Mouse (Mus musculus) MEL (cell line): Measurements from ENCODE around the gene Plekhg3. TPM values are rescaled to one million over a fixed set of nuclear protein-coding genes. Genes with fewer than 3 reads are reported as not detected.

Experiments
- DNase-seq: peaks from one replicate; pipeline ENCODE4 v3.0.0; 2011; ENCODE audit warnings: low read depth, low spot score
- H3K27ac ChIP-seq: 2 replicates; pipeline ENCODE4 v1.5.1; 2012; ENCODE audit warnings: low read depth, mild to moderate bottlenecking, control low read depth, low read length, moderate library complexity; ENCODE audit not compliant: control insufficient read depth
- H3K27me3 ChIP-seq, 2 experiments: fragments of 150-350 bp in 1 of 2; sonication (generic) in 1 of 2; 2 replicates each; pipeline ENCODE4 v1.6.1; 2012; ENCODE audit warnings: low read length in 2 of 2, mild to moderate bottlenecking in 2 of 2, improper control_type of control experiment in 1 of 2, moderate library complexity in 1 of 2; ENCODE audit not compliant: insufficient read depth in 2 of 2, control insufficient read depth in 1 of 2
- H3K36me3 ChIP-seq, 2 experiments: 2 replicates each; pipeline ENCODE4 v1.6.1; 2012 to 2014; ENCODE audit warnings: low read length in 2 of 2, improper control_type of control experiment in 1 of 2, inconsistent platforms in 1 of 2, mild to moderate bottlenecking in 1 of 2; ENCODE audit not compliant: insufficient read depth in 2 of 2, control insufficient read depth in 1 of 2
- H3K4me1 ChIP-seq, 2 experiments: fragments of 150-350 bp in 1 of 2; sonication (generic) in 1 of 2; 2 replicates each; pipeline ENCODE4 v1.6.1; 2012; ENCODE audit warnings: low read length in 2 of 2, improper control_type of control experiment in 1 of 2, mild to moderate bottlenecking in 1 of 2; ENCODE audit not compliant: insufficient read depth in 2 of 2, control insufficient read depth in 1 of 2
- H3K4me3 ChIP-seq, 2 experiments: fragments of 150-350 bp in 1 of 2; sonication (generic) in 1 of 2; 2 replicates each; pipeline ENCODE4 v1.5.1; 2012; ENCODE audit warnings: low read depth in 2 of 2, low read length in 2 of 2, mild to moderate bottlenecking in 2 of 2, moderate library complexity in 2 of 2, control low read depth in 1 of 2, improper control_type of control experiment in 1 of 2; ENCODE audit not compliant: control insufficient read depth in 1 of 2, insufficient read depth in 1 of 2
- H3K79me2 ChIP-seq: 2 replicates; pipeline ENCODE4 v1.6.1; 2012; ENCODE audit warnings: mild to moderate bottlenecking, low read length, moderate library complexity; ENCODE audit not compliant: control insufficient read depth, poor library complexity, insufficient read depth
- H3K9ac ChIP-seq: 2 replicates; pipeline ENCODE4 v1.6.1; 2012; ENCODE audit warnings: low read depth, mild to moderate bottlenecking, control low read depth, low read length, moderate library complexity; ENCODE audit not compliant: control insufficient read depth, poor library complexity, severe bottlenecking
- H3K9me3 ChIP-seq: fragments of 150-350 bp; sonication (generic); replicated peaks from 2 replicates; pipeline ENCODE4 v1.6.1; 2012; ENCODE audit warnings: mild to moderate bottlenecking, low read length, improper control_type of control experiment, moderate library complexity; ENCODE audit not compliant: insufficient read depth
- BHLHE40 ChIP-seq: IDR thresholded peaks from 2 replicates; pipeline ENCODE4 v1.6.1; 2012; ENCODE audit warnings: low read depth, mild to moderate bottlenecking, inconsistent platforms, low read length, improper control_type of control experiment, borderline replicate concordance
- CHD2 ChIP-seq: IDR thresholded peaks from 2 replicates; pipeline ENCODE4 v1.6.1; 2011; ENCODE audit warnings: low read length, improper control_type of control experiment
- EP300 ChIP-seq, 2 experiments: IDR thresholded peaks; 2 replicates each; pipeline ENCODE4 v1.6.1; 2011; ENCODE audit warnings: improper control_type of control experiment in 2 of 2, low read length in 2 of 2, low read depth in 1 of 2, mild to moderate bottlenecking in 1 of 2
- ETS1 ChIP-seq: IDR thresholded peaks from 2 replicates; pipeline ENCODE4 v1.6.1; 2012; ENCODE audit warnings: low read depth, mild to moderate bottlenecking, inconsistent platforms, low read length, improper control_type of control experiment, moderate library complexity
- HCFC1 ChIP-seq: IDR thresholded peaks from 2 replicates; pipeline ENCODE4 v1.6.1; 2012; ENCODE audit warnings: low read depth, mild to moderate bottlenecking, inconsistent platforms, low read length, improper control_type of control experiment, moderate library complexity
- MAX ChIP-seq: IDR thresholded peaks from 2 replicates; pipeline ENCODE4 v1.6.1; 2011; ENCODE audit warnings: low read length, improper control_type of control experiment
- MXI1 ChIP-seq: IDR thresholded peaks from 2 replicates; pipeline ENCODE4 v1.6.1; 2011; ENCODE audit warnings: mild to moderate bottlenecking, low read depth, low read length, improper control_type of control experiment
- MYC ChIP-seq: IDR thresholded peaks from 2 replicates; pipeline ENCODE4 v1.6.1; 2011; ENCODE audit warnings: low read depth, mild to moderate bottlenecking, low read length, improper control_type of control experiment, moderate library complexity
- NELFE ChIP-seq: IDR thresholded peaks from 2 replicates; pipeline ENCODE4 v1.6.1; 2011; ENCODE audit warnings: low read depth, low read length, improper control_type of control experiment
- POLR2AphosphoS2 ChIP-seq: IDR thresholded peaks from 2 replicates; pipeline ENCODE4 v1.6.1; 2011; ENCODE audit warnings: low read length, improper control_type of control experiment
- POLR2AphosphoS5 ChIP-seq: IDR thresholded peaks from 2 replicates; pipeline ENCODE4 v1.6.1; 2012; ENCODE audit warnings: low read depth, borderline replicate concordance, mild to moderate bottlenecking, inconsistent platforms, low read length, moderate library complexity, mixed read lengths
- SIN3A ChIP-seq: IDR thresholded peaks from 2 replicates; pipeline ENCODE4 v1.6.1; 2012; ENCODE audit warnings: low read length, improper control_type of control experiment, inconsistent platforms
- TAL1 ChIP-seq: IDR thresholded peaks from 2 replicates; pipeline ENCODE4 v1.6.1; 2012; ENCODE audit warnings: mild to moderate bottlenecking, inconsistent platforms, low read length, moderate library complexity, mixed read lengths
- TBP ChIP-seq: IDR thresholded peaks from 2 replicates; pipeline ENCODE4 v1.8.0; 2011; ENCODE audit warnings: low read depth, low read length, improper control_type of control experiment
- TCF12 ChIP-seq: IDR thresholded peaks from 2 replicates; pipeline ENCODE4 v1.6.1; 2014; ENCODE audit warnings: low read depth, mild to moderate bottlenecking, inconsistent platforms, low read length, improper control_type of control experiment, moderate library complexity
- USF1 ChIP-seq: IDR thresholded peaks from 2 replicates; pipeline ENCODE4 v1.6.1; 2014; ENCODE audit warnings: low read depth, mild to moderate bottlenecking, inconsistent platforms, low read length, improper control_type of control experiment, moderate library complexity
- ZC3H11A ChIP-seq: IDR thresholded peaks from 2 replicates; pipeline ENCODE4 v1.6.1; 2012; ENCODE audit warnings: low read depth, mild to moderate bottlenecking, inconsistent platforms, low read length, improper control_type of control experiment
- ZKSCAN1 ChIP-seq: IDR thresholded peaks from 2 replicates; pipeline ENCODE4 v1.6.1; 2012; ENCODE audit warnings: low read depth, mild to moderate bottlenecking, inconsistent platforms, low read length, improper control_type of control experiment, moderate library complexity
- polyA plus RNA-seq, 2 experiments: library from polyadenylated mRNA; stranded (reverse) in 1 of 2; unstranded in 1 of 2; fragments of >175 nt in 1 of 2; fragments of >200 nt in 1 of 2; gene quantifications; 2 replicates each; pipeline versions ENCODE4 v1.2.1 to v1.2.4; 2012; ENCODE audit warnings: low replicate concordance in 2 of 2, low read depth in 1 of 2; ENCODE audit not compliant: insufficient read length in 2 of 2, insufficient read depth in 1 of 2, missing spikeins in 1 of 2
- total RNA-seq: library from RNA; depleted of rRNA; stranded (reverse); fragments of 300-350 nt; gene quantifications from 2 replicates; pipeline ENCODE4 v1.2.3, GENCODE M21; 2012

Gene Plekhg3
- total and polyA plus RNA-seq, 3 experiments, result 0.92 to 7.0 TPM; not detected in 1

DNA sequence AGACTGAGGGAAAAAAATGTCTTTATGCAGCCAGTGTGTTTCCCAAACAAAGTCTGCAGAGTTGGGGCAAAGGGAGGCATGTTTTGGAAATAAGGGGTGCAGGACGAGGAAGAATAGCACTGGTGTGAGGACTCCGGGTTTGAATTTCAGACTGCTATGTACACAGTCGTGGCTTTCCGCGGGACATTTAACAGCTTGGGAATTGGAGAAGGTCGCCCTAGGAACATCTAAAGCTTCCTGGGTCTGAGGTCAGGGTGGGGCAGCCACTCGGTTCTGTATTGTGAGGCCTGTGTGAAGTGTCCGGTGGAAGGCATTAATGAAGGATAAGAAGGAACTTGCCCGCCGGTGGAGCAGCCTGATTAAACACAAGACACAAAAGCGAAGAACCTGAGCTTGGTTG is 45.3 kb upstream of the Plekhg3 start:
- peaks cover 7 to 11% of the 10 kb centered on the region in 2 experiments; a peak in 3 of 4 replicates for H3K4me1 ChIP-seq
- no peak overlapping the region for H3K9ac ChIP-seq
- H3K27me3 ChIP-seq, result no peaks in the 10 kb centered on the region
- H3K79me2 ChIP-seq, result no peaks in the 10 kb centered on the region
- H3K27ac ChIP-seq, result no peak overlapping the region
- H3K4me3 ChIP-seq, result no peak overlapping the region
- TF ChIP-seq USF1 (no peak), POLR2AphosphoS2 (no peak), ZKSCAN1 (no peak), BHLHE40 (no peak), ZC3H11A (no peak), POLR2AphosphoS5 (no peak), EP300 (IDR thresholded peaks at IDR 0.05; ENCODE audit: low read depth in 1 of 2, low read length in 2 of 2) (no peak), TCF12 (no peak), SIN3A (no peak), CHD2 (no peak)
- no peaks in the 10 kb centered on the region for H3K9me3 ChIP-seq
- no peak for DNase-seq
- 0 out of 4 replicates have a peak, but pooled peaks cover 0 to 5% of the 10 kb centered on the region in 2 experiments for H3K36me3 ChIP-seq

- Histone ChIP-seq H3K4me3 (no peak overlapping the region), H3K36me3 (0 out of 4 replicates have a peak, but pooled peaks cover 0 to 5% of the 10 kb centered on the region in 2 experiments)
- DNase-seq, result peak; percentile 74
These were observed 43.7 kb upstream of the Plekhg3 start for GRCm38 (mm10) chr12:76486943-76487342.

More at GRCm38 (mm10) chr12:76486943-76487342, 43.7 kb upstream of the Plekhg3 start:
- no peak for TF ChIP-seq POLR2AphosphoS5
- no peak for TF ChIP-seq HCFC1
- TF ChIP-seq MXI1, result peak; percentile 80
- peak; percentile 87; the same call in 1 of the 2 replicates for TF ChIP-seq MYC
- peak; percentile 63; the same call in 1 of the 2 replicates for TF ChIP-seq BHLHE40
- no peak for TF ChIP-seq TBP
- no peak for TF ChIP-seq NELFE
- TF ChIP-seq TCF12, result peak; percentile 39; the same call in 1 of the 2 replicates
- no peak for TF ChIP-seq ZKSCAN1
- no peak for TF ChIP-seq TAL1
- peak; percentile 85 for TF ChIP-seq MAX
- 0 out of 2 replicates have a peak, but pooled peaks have one; percentile 27 for TF ChIP-seq USF1
- TF ChIP-seq EP300 (IDR thresholded peaks at IDR 0.05; ENCODE audit: low read depth in 1 of 2, low read length in 2 of 2), result peak in 1 of 2 experiments; percentile 47; a peak in 1 of 4 replicates
- TF ChIP-seq ZC3H11A, result no peak
- peak; percentile 65; the same call in 1 of the 2 replicates for TF ChIP-seq SIN3A
- 0 out of 2 replicates have a peak, but pooled peaks have one; percentile 35 for TF ChIP-seq ETS1
- H3K9ac ChIP-seq, result no peak overlapping the region
- H3K27ac ChIP-seq, result no peak overlapping the region
- peaks cover 7 to 11% of the 10 kb centered on the region in 2 experiments; a peak in 3 of 4 replicates for H3K4me1 ChIP-seq
- H3K79me2 ChIP-seq, result no peaks in the 10 kb centered on the region
- H3K27me3 ChIP-seq, result no peaks in the 10 kb centered on the region
- H3K9me3 ChIP-seq, result no peaks in the 10 kb centered on the region
